Mouse (Mus musculus) erythroblast, embryonic 14.5 days (primary cell): ENCODE measurements around the gene Tmem108.

ENCODE experiments used
- GATA1 ChIP-seq: IDR thresholded peaks from 2 replicates; pipeline ENCODE4 v1.6.1; 2012; ENCODE audit warnings: low read length, inconsistent platforms, mixed read lengths
- TAL1 ChIP-seq: IDR thresholded peaks from 3 replicates; pipeline ENCODE4 v1.6.1; 2012; ENCODE audit warnings: low read length, inconsistent platforms, mixed read lengths

DNA sequence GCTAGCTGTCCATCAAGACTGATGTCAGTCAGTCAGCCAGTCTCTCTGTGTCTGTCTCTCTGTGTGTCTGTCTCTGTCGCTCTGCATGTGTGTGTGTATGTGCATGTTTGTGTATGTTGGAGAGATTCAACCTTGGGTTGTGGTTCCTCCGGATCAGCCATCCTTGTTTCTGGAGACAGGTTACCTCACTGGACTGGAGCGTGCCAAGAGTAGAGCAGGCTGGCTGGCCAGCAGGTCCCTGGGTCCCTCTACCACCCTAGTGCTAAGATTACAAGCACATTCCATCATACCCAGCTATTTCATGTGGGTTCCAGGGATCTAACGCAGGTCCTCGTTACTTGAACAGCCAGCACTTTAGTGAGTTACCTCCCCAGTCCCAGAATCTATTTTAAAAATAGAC is 138.6 kb downstream of the Tmem108 start:
- no peak for TF ChIP-seq GATA1
- no peak for TF ChIP-seq TAL1
